Mouse (Mus musculus): ENCODE measurements around the gene March10. TPM values are rescaled to one million over a fixed set of nuclear protein-coding genes. Genes with fewer than 3 reads are reported as not detected.

The March10 gene
- polyA plus RNA-seq, 1 experiment, result not detected

GRCm38 (mm10) chr11:105420671-105421450, 35.7 kb downstream of the March10 start:
- TF ChIP-seq CTCF (IDR thresholded peaks at IDR 0.05; ENCODE audit: low read depth, low read length), result no peak
- no peak for TF ChIP-seq POLR2A (IDR thresholded peaks at IDR 0.05; ENCODE audit: insufficient read depth, low read length)
- no peak for TF ChIP-seq EP300 (IDR thresholded peaks at IDR 0.05; ENCODE audit: insufficient read depth, low read depth, low read length)
- no peak overlapping the region for H3K4me3 ChIP-seq (ENCODE audit: low read depth, low read length)
- H3K27ac ChIP-seq (ENCODE audit: insufficient read depth, low read length), result no peak overlapping the region
- H3K4me1 ChIP-seq (ENCODE audit: control insufficient read depth, insufficient read depth, low read length), result no peaks in the 10 kb centered on the region
- H3K9ac ChIP-seq (ENCODE audit: low read depth, poor library complexity, severe bottlenecking), result no peak overlapping the region
- 0 out of 2 replicates have a peak, but pooled peaks cover 6% of the 10 kb centered on the region for H3K9me3 ChIP-seq (replicated peaks; ENCODE audit: control insufficient read depth, insufficient read depth, low read length, poor library complexity, severe bottlenecking)
- H3K27me3 ChIP-seq (ENCODE audit: control insufficient read depth, insufficient read depth, low read length, poor library complexity, severe bottlenecking), result no peaks in the 10 kb centered on the region
- H3K36me3 ChIP-seq (ENCODE audit: control insufficient read depth, insufficient read depth, low read length, poor library complexity, severe bottlenecking), result no peaks in the 10 kb centered on the region

- no peaks in the 10 kb centered on the region for H3K4me1 ChIP-seq (ENCODE audit: control insufficient read depth, insufficient read depth, low read length)
- no peak overlapping the region for H3K27ac ChIP-seq (ENCODE audit: insufficient read depth, low read length)
- no peak overlapping the region for H3K4me3 ChIP-seq (ENCODE audit: low read depth, low read length)
- H3K9ac ChIP-seq (ENCODE audit: low read depth, poor library complexity, severe bottlenecking), result no peak overlapping the region
- no peaks in the 10 kb centered on the region for H3K36me3 ChIP-seq (ENCODE audit: control insufficient read depth, insufficient read depth, low read length, poor library complexity, severe bottlenecking)
- TF ChIP-seq CTCF (IDR thresholded peaks at IDR 0.05; ENCODE audit: low read depth, low read length) (no peak), POLR2A (IDR thresholded peaks at IDR 0.05; ENCODE audit: insufficient read depth, low read length) (no peak), EP300 (IDR thresholded peaks at IDR 0.05; ENCODE audit: insufficient read depth, low read depth, low read length) (no peak)
- no peaks in the 10 kb centered on the region for H3K27me3 ChIP-seq (ENCODE audit: control insufficient read depth, insufficient read depth, low read length, poor library complexity, severe bottlenecking)
- 0 out of 2 replicates have a peak, but pooled peaks cover 8% of the 10 kb centered on the region for H3K9me3 ChIP-seq (replicated peaks; ENCODE audit: control insufficient read depth, insufficient read depth, low read length, poor library complexity, severe bottlenecking)
Observed at GRCm38 (mm10) chr11:105419946-105420345, 36.6 kb downstream of the March10 start.

GRCm38 (mm10) chr11:105414009-105414408, 42.5 kb downstream of the March10 start:
- Histone ChIP-seq H3K9ac (ENCODE audit: low read depth, poor library complexity, severe bottlenecking) (no peak overlapping the region), H3K27ac (ENCODE audit: insufficient read depth, low read length) (no peak overlapping the region), H3K27me3 (ENCODE audit: control insufficient read depth, insufficient read depth, low read length, poor library complexity, severe bottlenecking) (no peaks in the 10 kb centered on the region), H3K36me3 (ENCODE audit: control insufficient read depth, insufficient read depth, low read length, poor library complexity, severe bottlenecking) (no peaks in the 10 kb centered on the region), H3K4me1 (ENCODE audit: control insufficient read depth, insufficient read depth, low read length) (no peaks in the 10 kb centered on the region), H3K4me3 (ENCODE audit: low read depth, low read length) (no peak overlapping the region), H3K9me3 (replicated peaks; ENCODE audit: control insufficient read depth, insufficient read depth, low read length, poor library complexity, severe bottlenecking) (0 out of 2 replicates have a peak, but pooled peaks cover 8% of the 10 kb centered on the region)
- TF ChIP-seq EP300 (IDR thresholded peaks at IDR 0.05; ENCODE audit: insufficient read depth, low read depth, low read length), result no peak
- no peak for TF ChIP-seq CTCF (IDR thresholded peaks at IDR 0.05; ENCODE audit: low read depth, low read length)
- TF ChIP-seq POLR2A (IDR thresholded peaks at IDR 0.05; ENCODE audit: insufficient read depth, low read length), result no peak

GRCm38 (mm10) chr11:105409408-105409807, 47.1 kb downstream of the March10 start:
- no peaks in the 10 kb centered on the region for H3K9me3 ChIP-seq (replicated peaks; ENCODE audit: control insufficient read depth, insufficient read depth, low read length, poor library complexity, severe bottlenecking)
- H3K36me3 ChIP-seq (ENCODE audit: control insufficient read depth, insufficient read depth, low read length, poor library complexity, severe bottlenecking), result no peaks in the 10 kb centered on the region
- TF ChIP-seq EP300 (IDR thresholded peaks at IDR 0.05; ENCODE audit: insufficient read depth, low read depth, low read length), result no peak
- no peak overlapping the region for H3K27ac ChIP-seq (ENCODE audit: insufficient read depth, low read length)
- H3K9ac ChIP-seq (ENCODE audit: low read depth, poor library complexity, severe bottlenecking), result no peak overlapping the region
- H3K4me3 ChIP-seq (ENCODE audit: low read depth, low read length), result no peak overlapping the region
- no peaks in the 10 kb centered on the region for H3K27me3 ChIP-seq (ENCODE audit: control insufficient read depth, insufficient read depth, low read length, poor library complexity, severe bottlenecking)
- H3K4me1 ChIP-seq (ENCODE audit: control insufficient read depth, insufficient read depth, low read length), result no peaks in the 10 kb centered on the region

GRCm38 (mm10) chr11:105407846-105408441, 48.6 kb downstream of the March10 start:
- H3K9me3 ChIP-seq (replicated peaks; ENCODE audit: control insufficient read depth, insufficient read depth, low read length, poor library complexity, severe bottlenecking), result no peaks in the 10 kb centered on the region
- no peak overlapping the region for H3K9ac ChIP-seq (ENCODE audit: low read depth, poor library complexity, severe bottlenecking)
- H3K4me3 ChIP-seq (ENCODE audit: low read depth, low read length), result no peak overlapping the region
- H3K27ac ChIP-seq (ENCODE audit: insufficient read depth, low read length), result no peak overlapping the region
- no peaks in the 10 kb centered on the region for H3K27me3 ChIP-seq (ENCODE audit: control insufficient read depth, insufficient read depth, low read length, poor library complexity, severe bottlenecking)
- TF ChIP-seq POLR2A (IDR thresholded peaks at IDR 0.05; ENCODE audit: insufficient read depth, low read length) (no peak), CTCF (IDR thresholded peaks at IDR 0.05; ENCODE audit: low read depth, low read length) (no peak), EP300 (IDR thresholded peaks at IDR 0.05; ENCODE audit: insufficient read depth, low read depth, low read length) (no peak)
- no peaks in the 10 kb centered on the region for H3K4me1 ChIP-seq (ENCODE audit: control insufficient read depth, insufficient read depth, low read length)
- H3K36me3 ChIP-seq (ENCODE audit: control insufficient read depth, insufficient read depth, low read length, poor library complexity, severe bottlenecking), result no peaks in the 10 kb centered on the region

GRCm38 (mm10) chr11:105402355-105402754, 54.2 kb downstream of the March10 start:
- no peak for TF ChIP-seq CTCF (IDR thresholded peaks at IDR 0.05; ENCODE audit: low read depth, low read length)

More at GRCm38 (mm10) chr11:105402355-105402754, 54.2 kb downstream of the March10 start:
- no peaks in the 10 kb centered on the region for H3K4me1 ChIP-seq (ENCODE audit: control insufficient read depth, insufficient read depth, low read length)
- no peaks in the 10 kb centered on the region for H3K36me3 ChIP-seq (ENCODE audit: control insufficient read depth, insufficient read depth, low read length, poor library complexity, severe bottlenecking)
- H3K9ac ChIP-seq (ENCODE audit: low read depth, poor library complexity, severe bottlenecking), result no peak overlapping the region
- no peaks in the 10 kb centered on the region for H3K27me3 ChIP-seq (ENCODE audit: control insufficient read depth, insufficient read depth, low read length, poor library complexity, severe bottlenecking)
- no peak overlapping the region for H3K27ac ChIP-seq (ENCODE audit: insufficient read depth, low read length)
- H3K9me3 ChIP-seq (replicated peaks; ENCODE audit: control insufficient read depth, insufficient read depth, low read length, poor library complexity, severe bottlenecking), result no peaks in the 10 kb centered on the region
- no peak overlapping the region for H3K4me3 ChIP-seq (ENCODE audit: low read depth, low read length)

All from ES-Bruce4 (cell line).